8 mouse cellular contexts compared by ENCODE assay signal in the genomic region with DNA sequence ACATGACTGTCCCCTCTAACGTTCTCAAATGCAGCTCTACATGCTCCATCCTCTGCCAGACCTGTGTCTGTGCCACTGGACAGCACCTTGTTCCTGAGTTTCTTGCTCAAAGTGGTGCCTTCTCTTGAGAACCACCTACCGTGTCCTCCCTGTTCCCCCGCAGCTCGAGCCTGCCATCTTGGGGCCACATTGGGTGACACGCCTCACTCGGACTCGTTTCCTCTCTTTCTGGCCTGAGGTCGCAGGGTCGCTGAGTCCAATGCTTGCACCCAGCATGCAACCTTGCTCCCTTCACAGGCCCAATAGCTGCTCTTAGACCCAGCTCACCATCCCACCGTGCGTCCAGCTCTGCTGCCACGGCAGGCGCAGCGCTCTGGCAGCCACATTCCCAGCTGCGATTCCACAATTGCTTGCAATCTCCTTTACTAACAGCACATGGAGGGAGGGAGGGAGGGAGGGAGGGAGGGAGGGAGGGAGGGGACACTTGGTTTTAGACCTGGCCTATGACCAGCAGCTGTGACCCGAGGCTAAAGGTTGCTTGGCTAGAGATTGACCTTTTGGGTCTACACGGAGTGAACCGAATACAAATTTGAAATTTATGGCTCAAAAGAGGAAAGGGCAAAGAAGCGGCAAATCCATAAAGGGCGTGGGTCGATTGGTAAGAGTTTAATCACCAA. TPM values are rescaled to one million over a fixed set of nuclear protein-coding genes. Genes with fewer than 3 reads are reported as not detected.
DNase-seq lines count a peak whose midpoint lies in the region; ATAC-seq and TF ChIP-seq lines count a peak whose summit lies in the region.

No protein-coding gene starts in this region.

- peak; percentile 89 for TF ChIP-seq CTCF in left cerebral cortex, adult 2 months (IDR thresholded peaks at IDR 0.05)

- 0 out of 2 replicates have a peak, but pooled peaks cover 9% of the 10 kb centered on the region for H3K27me3 ChIP-seq in hindbrain, embryonic 13.5 days
- no peaks in the 10 kb centered on the region for H3K27me3 ChIP-seq in megakaryocyte, embryonic 14.5 days (replicated peaks)

- no peak for ATAC-seq in cerebellum, adult (ENCODE audit: insufficient number of reproducible peaks, low FRiP score, low TSS enrichment)
- no peak for ATAC-seq in hindbrain, embryonic 13.5 days (ENCODE audit: low FRiP score)

- H3K9ac ChIP-seq in hindbrain, embryonic 13.5 days, result peak overlapping the region; percentile 39; the same call in 1 of the 2 replicates

- H3K9me3 ChIP-seq in hindbrain, embryonic 13.5 days, result no peaks in the 10 kb centered on the region
- H3K9me3 ChIP-seq in megakaryocyte, embryonic 14.5 days, result no peaks in the 10 kb centered on the region

- no peak overlapping the region for H3K4me2 ChIP-seq in hindbrain, embryonic 13.5 days

- 10% methylated on average over 21 of the region's 21 CpGs for WGBS in hindbrain, embryonic 13.5 days

- peaks cover 21% of the 10 kb centered on the region for H3K36me3 ChIP-seq in hindbrain, embryonic 13.5 days
- peaks cover 25% of the 10 kb centered on the region for H3K36me3 ChIP-seq in megakaryocyte, embryonic 14.5 days (replicated peaks; ENCODE audit: low read length)

- no peak overlapping the region for H3K4me3 ChIP-seq in hindbrain, embryonic 13.5 days
- no peak overlapping the region for H3K4me3 ChIP-seq in left cerebral cortex, adult 2 months
- peak overlapping the region; percentile 92 for H3K4me3 ChIP-seq in megakaryocyte, embryonic 14.5 days (replicated peaks)

- DNase-seq in cerebellum, adult 11 months, result peak; percentile 77
- DNase-seq in cerebellum, adult 8-10 months, result peak; percentile 83
- peak; percentile 49 to 74 for DNase-seq in frontal cortex, postnatal 25 days (ENCODE audit: low spot score in 2 of 2)
- DNase-seq in left cerebral cortex, adult 2 months (ENCODE audit: extremely low spot score in 1 of 2, low spot score in 2 of 2), result peak; percentile 66 to 80
- peak; percentile 61 for DNase-seq in right cerebral cortex, postnatal 25 days

- H3K4me1 ChIP-seq in hindbrain, embryonic 13.5 days (replicated peaks), result peaks cover 13% of the 10 kb centered on the region
- H3K4me1 ChIP-seq in megakaryocyte, embryonic 14.5 days, result peaks cover 62% of the 10 kb centered on the region

- intact Hi-C loops in left cerebral cortex, adult 2 months (cut with DNase I), result loop anchor here (1.0 to 2.0 kb wide), 3 partner anchors 33 to 123 kb away; no protein-coding TSS in a partner anchor

- H3K27ac ChIP-seq in hindbrain, embryonic 13.5 days, result no peak overlapping the region
- H3K27ac ChIP-seq in left cerebral cortex, adult 2 months, result no peak overlapping the region

RNA-seq across cellular contexts. Expression of gene Wdr18, which starts 1.7 kb away (rescaled TPM):
- polyA plus RNA-seq in hindbrain, embryonic 13.5 days (2015; fragmentation: Nextera tagmentation; extraction: Ambion mirVana), result 77.4 and 77.9 TPM in 2 replicates
- total RNA-seq in left cerebral cortex, adult 2 months (2021), result 10 to 100 TPM; 45.4 to 49.4 TPM
- 22.2 and 23.8 TPM in 2 replicates for polyA plus RNA-seq in megakaryocyte, embryonic 14.5 days (2012; ENCODE audit: insufficient read depth, low replicate concordance)

RNA-seq across cellular contexts. Expression of gene Grin3b, which starts 12.2 kb away (rescaled TPM):
- polyA plus RNA-seq in hindbrain, embryonic 13.5 days (2015; fragmentation: Nextera tagmentation; extraction: Ambion mirVana), result 0.61 and 0.65 TPM in 2 replicates
- under 1 TPM; 0.14 to 0.20 TPM for total RNA-seq in left cerebral cortex, adult 2 months (2021)
- polyA plus RNA-seq in megakaryocyte, embryonic 14.5 days (2012; ENCODE audit: insufficient read depth, low replicate concordance), result not detected in 2 replicates

RNA-seq across cellular contexts. Expression of gene Tmem259, which starts 25.9 kb away (rescaled TPM):
- polyA plus RNA-seq in hindbrain, embryonic 13.5 days (2015; fragmentation: Nextera tagmentation; extraction: Ambion mirVana), result 16.0 and 16.3 TPM in 2 replicates
- 100 to 1,000 TPM; 122 to 126 TPM for total RNA-seq in left cerebral cortex, adult 2 months (2021)
- polyA plus RNA-seq in megakaryocyte, embryonic 14.5 days (2012; ENCODE audit: insufficient read depth, low replicate concordance), result 293 and 686 TPM in 2 replicates

RNA-seq across cellular contexts. Expression of gene Cnn2, which starts 30.1 kb away (rescaled TPM):
- polyA plus RNA-seq in hindbrain, embryonic 13.5 days (2015; fragmentation: Nextera tagmentation; extraction: Ambion mirVana), result 43.7 and 53.1 TPM in 2 replicates
- 1 to 10 TPM; 5.6 to 8.0 TPM for total RNA-seq in left cerebral cortex, adult 2 months (2021)
- 1,011 and 1,303 TPM in 2 replicates for polyA plus RNA-seq in megakaryocyte, embryonic 14.5 days (2012; ENCODE audit: insufficient read depth, low replicate concordance)

RNA-seq across cellular contexts. Expression of gene Arid3a, which starts 31.4 kb away (rescaled TPM):
- 3.5 and 4.0 TPM in 2 replicates for polyA plus RNA-seq in hindbrain, embryonic 13.5 days (2015; fragmentation: Nextera tagmentation; extraction: Ambion mirVana)
- 1 to 10 TPM; 5.7 to 10.0 TPM for total RNA-seq in left cerebral cortex, adult 2 months (2021)
- 89.7 and 142 TPM in 2 replicates for polyA plus RNA-seq in megakaryocyte, embryonic 14.5 days (2012; ENCODE audit: insufficient read depth, low replicate concordance)

Comparison
In these comparisons a context has a peak if more than half of its experiments do, and no peak if none do; other contexts are left out.
1. RNA of gene Tmem259, which starts 25.9 kb away (polyA plus RNA-seq): 293 to 686 TPM in megakaryocyte, embryonic 14.5 days; 16.0 to 16.3 TPM in hindbrain, embryonic 13.5 days; every median in the first group is over 10 times any median in the second.
2. Peak in every context shown above with its lines, with median percentiles within 50 percentile points of each other: DNase-seq.